In genomic region chr8:91198036-91198435, GRCm38 (mm10) we compare ENCODE assay signal across 10 mouse cellular contexts.
"Had no signal": no experiment of that assay in that cellular context is flagged by ENCODE, and none has a peak within 500 bp of the region (broad histone marks: within the 10 kb centered on the region; RNA-seq: fewer than 3 reads in every experiment).

No protein-coding gene starts in this region.

- H3K4me1 ChIP-seq: kidney, embryonic 15.5 days; megakaryocyte, embryonic 14.5 days; neural tube, embryonic 15.5 days had no signal

- H3K27ac ChIP-seq: kidney, embryonic 15.5 days; liver, embryonic 14.5 days; macrophage; midbrain, embryonic 12.5 days; neural tube, embryonic 15.5 days had no signal

- DNase-seq: right cerebral cortex, adult 18-20 months; right cerebral cortex, postnatal 25 days; thymus, adult 18-20 months had no signal

- H3K4me2 ChIP-seq: kidney, embryonic 15.5 days; midbrain, embryonic 12.5 days; neural tube, embryonic 15.5 days had no signal

- H3K4me3 ChIP-seq: kidney, embryonic 15.5 days; megakaryocyte, embryonic 14.5 days; midbrain, embryonic 12.5 days; neural tube, embryonic 15.5 days had no signal

- H3K36me3 ChIP-seq: kidney, embryonic 15.5 days; midbrain, embryonic 12.5 days; neural tube, embryonic 15.5 days had no signal

- H3K9me3 ChIP-seq: kidney, embryonic 15.5 days; midbrain, embryonic 12.5 days; neural tube, embryonic 15.5 days had no signal

- H3K9ac ChIP-seq: kidney, embryonic 15.5 days; liver, embryonic 14.5 days; midbrain, embryonic 12.5 days; neural tube, embryonic 15.5 days had no signal

- ATAC-seq: intestine, embryonic 16.5 days had no signal
